Mouse (Mus musculus) lung, postnatal 36 days (tissue): ENCODE results near the gene Scn3a.
A peak's percentile ranks its signal among the peaks of the same experiment; 100 is the strongest.
"Not testable (repeated sequence)": the region's sequence is repeated elsewhere in the genome, so short reads cannot be mapped to it uniquely, and the experiment has no call there.

Experiments
- DNase-seq: peaks from one replicate; pipeline ENCODE4 v3.0.0; 2022; ENCODE audit warnings: mixed read lengths

The Scn3a gene

DNA sequence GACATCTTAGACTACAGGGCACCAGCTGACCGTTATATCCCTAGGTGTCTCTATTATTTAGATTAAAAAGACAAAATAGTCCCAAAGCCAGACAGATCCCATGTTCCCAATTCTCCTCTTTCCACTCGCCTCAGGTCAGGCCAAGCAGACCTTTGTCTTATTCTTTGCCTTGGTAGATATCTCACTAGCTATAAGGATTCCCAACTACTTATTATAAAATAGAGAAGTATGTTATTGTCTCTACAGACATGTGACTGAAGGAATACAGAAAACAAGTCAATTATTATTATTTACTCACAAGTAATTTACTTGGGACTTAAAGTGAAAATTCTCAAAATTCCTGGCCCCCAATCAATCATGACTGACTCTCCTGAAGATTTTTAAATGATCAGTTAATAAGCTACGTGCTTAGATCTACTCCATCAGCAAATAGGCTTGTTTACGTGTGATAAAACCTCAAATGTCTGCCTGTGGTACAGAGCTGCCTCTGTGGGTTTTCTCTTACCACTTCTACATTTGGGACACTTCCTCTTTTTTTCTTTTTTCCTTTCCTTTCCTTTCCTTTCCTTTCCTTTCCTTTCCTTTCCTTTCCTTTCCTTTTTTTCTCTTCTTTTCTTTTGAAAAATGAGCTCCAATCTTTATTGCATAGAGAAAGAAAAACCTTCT lies 86.3 kb downstream of the Scn3a start:
- DNase-seq, result no peak

DNA sequence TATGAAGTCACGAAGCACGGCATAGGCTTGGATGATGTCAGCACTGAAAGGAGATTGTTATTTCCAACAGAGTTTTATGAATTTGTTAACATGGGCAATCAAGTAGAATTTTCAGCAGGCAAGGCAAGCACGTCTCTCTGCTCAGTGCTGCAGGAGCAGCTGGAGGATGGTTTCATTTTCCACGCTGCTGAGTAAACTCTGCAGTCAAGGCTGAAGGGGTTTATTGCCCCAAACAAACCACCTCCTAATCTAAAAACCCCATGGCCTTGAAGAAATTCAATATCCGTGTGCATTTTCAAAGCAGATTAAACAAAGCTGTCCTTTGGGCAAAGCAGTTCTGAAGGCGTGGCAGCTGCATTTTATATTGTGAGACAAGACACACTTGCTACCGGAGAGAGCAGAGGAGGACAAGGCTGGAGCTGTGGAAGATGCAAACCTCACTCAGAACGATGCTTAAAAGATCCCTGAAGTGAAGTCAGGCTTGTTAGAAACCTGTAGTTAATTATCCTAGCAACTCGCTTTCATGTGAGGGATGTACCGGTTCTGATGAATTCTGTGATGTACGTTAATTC lies 96.0 kb downstream of the Scn3a start:
- no peak for DNase-seq

DNA sequence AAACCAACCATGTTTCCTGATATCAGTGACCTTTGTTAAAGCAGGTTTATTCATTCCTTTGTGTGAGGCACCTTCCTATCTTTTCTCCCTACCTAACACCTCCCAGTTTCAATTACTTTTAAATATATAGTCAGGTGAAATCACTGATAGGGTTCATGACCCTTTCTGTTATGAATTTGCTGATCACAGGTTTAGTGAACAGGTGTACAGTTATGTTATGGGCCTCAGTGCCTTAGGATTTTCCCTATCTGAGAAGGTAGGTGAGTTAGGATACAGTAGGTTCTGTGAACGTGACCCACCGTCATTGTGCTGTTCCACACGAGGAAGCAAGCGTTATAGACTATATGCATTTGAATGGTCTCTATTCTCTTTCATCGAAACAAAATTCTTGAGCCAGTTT lies 101.7 kb downstream of the Scn3a start:
- no peak for DNase-seq

DNA sequence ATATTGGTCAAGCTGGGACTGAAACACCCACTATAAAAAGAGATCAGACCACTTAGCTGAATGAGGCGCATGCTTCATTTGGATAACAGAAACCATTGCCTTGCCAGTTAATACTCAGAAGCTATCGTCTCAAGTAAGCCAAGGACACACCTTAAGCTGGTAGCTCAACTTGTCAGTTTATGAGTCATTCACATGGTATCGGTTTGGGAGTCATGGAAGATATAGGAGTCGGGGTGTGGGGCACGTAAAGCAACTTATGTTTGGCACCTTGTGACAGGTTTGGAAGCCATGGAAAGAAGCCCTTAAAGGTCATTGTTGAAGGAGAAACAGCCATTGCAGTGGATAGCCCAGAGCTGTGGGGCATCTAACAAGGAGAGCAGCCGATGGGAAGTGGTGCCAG lies 113.7 kb downstream of the Scn3a start:
- no peak for DNase-seq

DNA sequence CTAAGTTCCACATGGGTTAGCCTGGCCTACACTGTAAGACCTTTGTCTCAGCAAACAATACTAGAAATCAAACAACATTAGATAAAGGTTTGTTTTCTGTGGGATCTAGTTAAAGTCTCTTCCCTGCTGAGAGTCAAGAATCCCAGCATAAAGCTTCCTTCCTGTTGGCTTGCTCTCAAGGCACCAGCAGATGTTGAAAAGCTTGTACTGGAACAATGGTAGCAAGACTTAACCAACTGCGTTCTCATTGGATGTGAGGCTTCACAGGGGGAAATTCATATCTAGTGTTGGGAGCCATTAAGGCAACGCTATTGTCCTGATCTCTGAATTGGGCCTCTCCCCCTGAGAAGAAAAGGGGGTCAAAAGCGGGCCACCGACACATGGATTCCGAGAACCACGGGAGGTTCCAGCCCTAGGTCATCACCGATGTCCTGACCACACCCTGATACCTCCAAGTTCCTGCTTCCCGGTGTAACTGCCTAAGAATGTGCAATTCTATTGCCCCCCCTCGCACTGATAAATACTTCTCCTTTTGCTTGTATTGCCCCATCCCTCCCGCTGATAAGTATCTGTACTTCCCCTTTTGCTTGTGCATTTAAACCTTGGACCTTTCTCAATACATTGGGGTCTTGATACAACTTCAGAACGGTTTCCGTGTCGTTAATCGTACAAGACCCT lies 115.9 kb downstream of the Scn3a start:
- DNase-seq, result not testable (repeated sequence)

DNA sequence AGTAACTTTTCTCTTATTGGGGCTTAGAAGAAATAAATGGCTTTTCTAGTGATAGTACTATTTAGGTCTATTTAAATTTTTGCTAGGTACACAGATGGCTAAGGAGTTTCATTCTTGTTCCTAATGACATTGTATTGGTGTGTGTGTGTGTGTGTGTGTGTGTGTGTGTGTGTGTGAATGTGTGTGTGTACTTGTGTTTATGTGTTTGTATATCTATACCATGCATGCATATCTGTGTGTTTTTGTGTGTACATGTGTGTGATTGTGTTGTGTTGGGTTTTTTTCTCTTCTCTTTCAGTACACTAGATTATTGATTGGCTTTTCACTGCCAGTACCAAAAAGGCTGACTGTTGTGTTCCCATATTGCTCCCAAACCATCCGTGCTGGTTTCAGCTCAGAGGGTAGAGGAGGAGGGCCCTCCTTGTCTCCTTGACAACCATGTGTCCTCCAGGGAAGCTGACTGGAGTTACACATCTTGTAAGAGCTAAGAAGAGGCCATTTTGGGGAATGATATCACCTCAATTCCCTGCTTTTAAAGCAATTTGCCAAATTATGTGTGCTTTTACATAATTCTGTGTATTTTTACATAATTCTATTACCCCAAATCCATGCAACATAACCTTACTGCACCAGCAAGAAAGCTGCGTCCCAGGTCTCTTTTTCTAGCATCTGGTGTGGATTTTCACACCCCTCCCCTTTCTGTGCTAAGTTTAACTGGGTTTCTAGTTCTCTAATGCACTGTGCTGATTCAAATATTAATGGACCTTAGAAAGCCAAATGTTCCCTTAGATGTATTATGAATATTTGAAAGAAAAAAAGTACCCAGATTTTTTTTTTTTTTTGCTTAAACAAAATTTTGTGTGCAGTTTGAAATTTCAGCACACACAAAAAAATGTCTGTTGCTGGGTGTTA lies 116.7 kb downstream of the Scn3a start:
- DNase-seq, result no peak

DNA sequence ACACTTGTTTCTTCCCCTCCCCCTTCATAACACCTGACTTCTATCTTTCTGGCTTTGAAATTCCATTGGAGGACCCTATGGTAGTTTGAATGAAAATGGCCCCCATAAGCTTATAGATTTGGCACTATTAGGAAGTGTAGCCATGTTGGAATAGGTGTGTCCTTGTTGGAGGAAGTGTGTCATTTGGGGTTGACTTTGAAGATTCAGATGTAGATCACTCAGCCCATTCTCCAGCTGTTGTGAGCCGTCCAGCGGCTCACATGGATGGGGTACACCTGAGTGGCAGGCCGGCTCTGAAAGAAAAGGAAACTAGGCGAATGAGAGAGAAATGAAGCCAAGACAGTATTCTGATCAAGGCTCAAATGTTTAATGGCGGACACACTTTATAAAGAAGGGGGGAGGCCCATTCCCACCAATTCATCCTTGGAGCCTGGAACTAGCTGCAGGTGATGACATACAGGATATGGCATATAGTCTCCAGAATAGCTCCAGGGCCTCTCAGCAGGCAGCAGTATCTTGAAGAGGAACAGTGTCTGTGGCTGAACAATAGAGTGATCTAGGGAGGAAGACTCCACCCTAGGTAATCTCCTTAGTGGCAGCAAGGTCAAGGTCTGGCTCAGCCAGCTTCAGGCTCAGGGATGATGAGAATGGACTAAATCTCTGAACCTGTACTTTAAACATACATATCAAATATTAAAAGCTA lies 118.2 kb downstream of the Scn3a start:
- DNase-seq, result no peak

DNA sequence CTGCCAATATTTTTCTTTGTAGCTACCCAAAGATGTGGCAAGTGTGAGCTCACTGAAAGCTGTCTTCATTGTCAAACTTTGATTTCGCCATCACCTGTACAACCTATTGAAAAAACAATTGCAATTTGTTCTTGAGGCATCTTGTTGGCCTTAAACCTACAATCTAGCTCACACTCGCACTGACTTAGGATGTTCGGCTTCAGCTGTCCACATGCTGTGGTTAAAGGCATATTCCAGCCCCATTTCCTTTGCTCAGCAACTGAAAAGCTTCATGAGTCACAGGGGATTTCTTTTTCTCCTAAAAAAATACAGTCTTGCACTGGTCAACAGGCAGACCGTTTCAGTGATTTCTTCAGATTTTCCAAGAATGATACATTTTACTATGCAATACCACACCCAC lies 124.3 kb downstream of the Scn3a start:
- no peak for DNase-seq

DNA sequence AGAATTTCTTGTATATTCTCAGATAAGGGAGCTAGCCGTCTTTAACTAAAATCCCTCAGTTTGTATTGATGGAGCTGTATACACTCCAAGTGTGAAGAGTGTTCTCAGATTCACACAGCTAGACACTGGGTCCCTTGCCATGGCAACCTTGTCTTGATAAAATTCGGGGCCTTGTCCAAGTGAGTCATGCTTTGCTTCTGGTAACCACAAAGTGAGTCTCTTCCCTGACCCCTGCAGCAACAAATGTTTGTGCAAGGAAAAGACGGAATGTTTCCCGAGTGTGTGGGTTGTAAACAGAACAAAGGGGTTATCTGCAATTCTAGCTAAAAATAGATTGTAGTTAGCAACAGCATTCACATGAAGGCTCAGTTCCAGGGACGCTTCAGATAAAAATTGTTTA lies 125.9 kb downstream of the Scn3a start:
- peak; percentile 7 for DNase-seq

DNA sequence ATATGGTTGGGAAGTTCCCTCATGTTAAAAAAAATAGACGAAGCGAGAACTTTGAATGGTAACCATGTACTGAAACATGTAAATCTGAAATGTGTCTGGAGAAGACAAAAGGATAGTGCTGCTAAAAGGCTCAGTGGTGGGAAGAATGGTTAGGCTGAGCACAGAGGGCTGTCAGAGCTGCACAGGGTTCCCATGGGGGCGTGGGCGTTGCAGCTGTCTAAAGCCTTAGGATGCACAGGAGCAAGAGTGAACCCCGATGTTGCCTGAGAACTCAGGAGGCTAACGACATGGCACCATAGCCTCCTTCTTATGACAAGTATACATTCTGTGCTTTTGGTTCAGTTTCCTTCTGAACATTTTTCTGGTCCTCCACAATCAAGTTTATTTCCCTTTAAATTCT lies 126.3 kb downstream of the Scn3a start:
- no peak for DNase-seq

DNA sequence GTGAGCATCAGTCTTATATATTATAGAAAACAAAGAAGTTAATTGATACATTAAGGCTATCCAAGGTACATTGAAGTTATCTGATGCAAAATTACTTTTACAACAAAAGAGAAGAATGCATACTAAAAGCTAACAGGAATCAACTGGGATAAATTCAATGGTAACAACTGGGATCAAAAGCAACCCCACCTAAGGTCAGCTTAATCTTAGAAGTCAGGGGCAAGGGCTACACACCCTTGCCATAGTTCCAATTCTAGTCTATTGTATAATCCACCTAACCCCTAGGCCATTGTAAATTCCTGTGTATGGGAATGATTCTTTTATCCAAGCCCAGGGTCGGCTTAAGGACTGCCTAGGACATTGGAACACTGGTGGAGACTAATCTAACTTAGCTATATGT lies 130.5 kb downstream of the Scn3a start:
- no peak for DNase-seq

DNA sequence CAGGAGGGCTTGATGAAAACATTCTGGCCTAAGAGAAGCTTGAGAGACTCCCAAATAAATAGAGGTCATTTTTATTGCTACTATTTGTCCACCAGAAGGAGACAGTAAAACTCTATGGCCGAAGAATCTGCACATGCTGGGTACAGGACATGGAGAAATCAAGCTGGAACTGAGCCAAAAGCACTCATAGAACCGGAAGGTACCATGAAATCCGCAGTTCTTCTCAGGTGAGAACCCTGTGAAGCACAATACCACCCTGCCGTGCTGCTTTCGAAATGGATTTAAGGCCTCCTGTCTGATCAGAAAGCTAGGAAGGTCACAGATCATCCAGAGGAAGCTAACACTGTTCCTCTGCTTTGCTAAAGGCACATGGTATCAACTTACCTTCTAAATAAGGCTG lies 143.9 kb downstream of the Scn3a start:
- DNase-seq, result peak; percentile 4

DNA sequence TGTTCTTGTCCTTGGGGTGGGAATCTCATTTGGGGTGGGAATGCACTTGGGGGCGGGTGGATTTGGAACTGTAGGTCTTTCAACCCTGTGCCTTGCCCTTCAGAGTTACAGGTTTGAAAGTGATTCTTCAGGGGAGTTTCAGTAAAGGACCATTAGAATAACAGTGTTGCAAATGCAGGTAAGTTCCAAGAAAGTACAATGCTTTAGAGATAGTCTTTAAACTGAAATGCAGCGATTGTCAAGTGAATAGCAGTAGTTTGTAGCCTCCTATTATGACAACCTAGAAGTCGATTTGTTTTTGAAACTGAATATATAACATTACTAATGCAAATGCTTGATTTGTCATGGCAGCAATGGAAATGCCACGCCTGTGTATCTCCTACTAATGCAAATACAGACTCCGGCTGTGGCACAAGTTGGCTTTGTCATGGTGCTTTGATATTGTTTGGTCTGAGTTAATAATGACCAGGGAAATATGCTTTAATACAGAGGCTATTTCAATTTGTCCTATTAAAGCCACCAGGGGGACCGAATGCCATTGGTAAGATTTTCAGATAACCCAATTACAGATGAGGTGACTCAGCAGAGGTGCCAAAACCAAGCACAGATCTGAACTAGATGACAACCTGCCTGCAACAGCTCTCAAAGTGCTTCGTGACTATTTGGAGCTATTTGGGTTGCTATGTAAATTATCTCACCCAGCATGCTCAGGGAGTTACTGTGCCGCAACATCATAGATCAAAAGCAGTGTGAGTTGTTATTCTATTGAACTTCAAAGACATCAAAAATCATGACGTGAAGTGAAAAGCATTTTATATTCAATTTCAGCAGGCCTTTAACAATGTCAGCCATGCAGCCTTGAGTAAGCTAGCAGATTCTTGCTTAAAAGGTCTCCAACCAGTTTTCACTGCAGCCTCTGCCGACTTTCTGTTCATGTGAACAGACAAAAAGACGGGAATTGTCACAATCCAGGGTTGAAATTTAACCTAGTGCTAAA lies 145.9 kb downstream of the Scn3a start:
- no peak for DNase-seq

DNA sequence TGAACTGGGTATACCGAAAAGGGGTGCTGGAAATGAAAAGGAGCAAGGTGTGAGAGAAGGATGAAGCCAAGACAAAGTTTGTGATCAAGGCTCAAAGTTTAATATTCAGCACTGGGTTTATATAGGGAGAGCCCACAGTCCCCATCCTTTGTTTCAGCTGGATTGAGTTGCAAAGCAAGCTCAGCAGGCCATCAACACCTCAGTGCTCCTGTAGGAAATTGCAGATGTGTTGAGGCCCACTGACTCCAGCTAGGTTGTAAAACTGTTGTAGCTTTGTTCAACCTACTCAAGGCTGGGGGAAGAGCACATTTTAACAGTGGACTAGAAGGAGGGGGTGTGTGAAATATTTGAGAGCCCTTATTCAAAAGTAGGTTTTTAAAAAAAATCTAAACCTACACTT lies 148.8 kb downstream of the Scn3a start:
- DNase-seq, result no peak

DNA sequence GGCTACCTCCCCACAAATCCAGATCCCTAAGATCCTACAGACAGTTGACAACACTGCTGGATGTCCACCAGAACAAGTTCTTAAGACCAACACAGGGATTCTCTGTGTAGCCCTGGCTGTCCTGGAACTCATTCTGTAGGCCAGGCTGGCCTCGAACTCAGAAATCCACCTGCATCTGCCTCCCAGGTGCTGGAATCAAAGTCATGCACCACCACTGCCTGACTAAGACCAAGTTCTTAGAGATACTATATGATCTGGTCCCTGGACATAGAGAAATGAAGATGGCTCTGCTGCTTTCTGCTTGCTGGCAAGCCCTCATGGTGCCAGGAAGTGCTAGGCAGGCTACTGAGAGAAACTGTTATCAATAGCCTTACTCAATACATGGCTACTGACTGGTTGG lies 150.9 kb downstream of the Scn3a start:
- DNase-seq, result no peak

DNA sequence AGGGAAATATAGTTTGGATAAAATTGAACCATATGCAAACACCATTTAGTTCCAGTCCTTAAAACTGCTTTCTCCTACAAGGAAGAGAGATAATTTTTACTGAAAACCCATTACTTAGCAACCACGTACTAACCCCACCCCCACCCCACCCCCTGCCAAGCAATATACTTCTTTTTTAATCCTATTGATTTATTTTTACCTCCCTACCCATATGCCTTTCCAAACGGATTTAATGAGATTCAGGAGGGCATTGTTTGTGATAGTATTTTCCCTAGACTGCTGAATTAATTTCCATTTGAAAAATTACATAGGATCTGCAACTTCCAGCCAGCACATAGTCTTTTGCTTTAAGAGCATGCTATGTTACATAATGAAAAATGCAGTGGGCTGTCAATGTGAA lies 152.1 kb downstream of the Scn3a start:
- DNase-seq, result no peak

DNA sequence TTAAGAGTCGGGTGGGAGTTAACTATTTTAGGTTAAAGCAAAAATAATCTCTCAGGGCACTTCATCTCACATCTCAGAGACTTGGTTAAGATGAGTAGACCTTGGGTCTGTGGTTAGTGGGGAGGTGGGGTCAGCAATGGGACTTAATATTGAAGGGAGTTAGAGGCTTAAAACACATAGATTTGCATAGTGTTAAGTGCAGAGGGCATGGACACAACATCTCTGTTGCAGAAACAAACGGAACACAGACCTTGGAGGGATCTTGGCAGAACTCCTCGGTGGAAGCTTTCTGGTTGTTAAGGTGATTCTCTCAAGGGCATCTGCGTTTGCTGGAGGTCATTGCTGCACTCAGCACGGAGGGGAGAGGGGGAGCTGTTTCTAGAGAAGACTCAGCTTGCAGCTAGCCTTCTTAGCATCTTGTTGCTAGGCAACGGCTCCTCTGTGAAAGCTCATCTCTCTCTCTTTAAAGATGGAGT lies 152.6 kb downstream of the Scn3a start:
- DNase-seq, result peak; percentile 35

DNA sequence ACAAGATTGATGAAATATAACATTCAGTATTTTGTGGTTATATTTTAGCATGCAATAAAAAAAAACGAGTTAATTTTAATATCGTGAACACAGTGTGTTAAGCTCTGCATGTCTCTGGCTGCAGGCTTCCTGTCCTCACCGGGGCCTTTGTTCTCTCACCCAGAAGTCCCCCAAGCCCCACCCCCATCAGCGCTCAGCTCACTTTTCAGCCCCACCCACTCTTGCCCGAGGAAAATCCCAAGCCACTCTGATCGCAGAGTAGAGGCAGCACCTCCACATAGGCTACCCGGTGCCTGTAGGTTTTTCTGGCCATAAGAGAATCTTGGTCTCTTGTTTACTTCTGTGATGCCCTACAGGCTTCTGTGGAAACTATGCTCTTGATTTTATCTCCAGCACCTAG lies 153.2 kb downstream of the Scn3a start:
- peak; percentile 57 for DNase-seq

DNA sequence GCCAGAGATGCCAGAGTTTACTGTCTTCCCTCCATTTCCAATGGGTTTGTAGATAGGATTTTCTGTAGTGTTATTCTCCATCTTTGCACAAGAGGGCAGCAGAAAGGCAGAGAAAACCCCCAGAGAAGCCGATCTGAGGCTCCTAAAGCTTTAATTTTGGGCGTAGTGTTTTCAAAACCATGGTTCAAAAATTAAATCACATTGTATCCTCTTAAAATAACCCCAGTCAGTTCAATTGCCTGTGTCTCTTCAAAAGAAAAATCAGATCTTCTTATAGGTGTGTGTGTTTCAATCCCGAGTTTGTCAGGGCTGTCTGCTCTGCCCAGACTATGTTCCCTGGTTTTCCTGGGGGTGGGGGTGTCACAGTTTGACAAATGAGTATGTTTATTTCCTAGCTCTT lies 153.7 kb downstream of the Scn3a start:
- peak; percentile 50 for DNase-seq
